Mouse (Mus musculus) kidney, postnatal 25 days (tissue): ENCODE results near the gene Exoc3l4.

Source experiments
- DNase-seq, 2 experiments: peaks; one replicate each; pipeline ENCODE4 v3.0.0; 2021; ENCODE audit warnings: mixed read lengths in 2 of 2

Gene Exoc3l4

DNA sequence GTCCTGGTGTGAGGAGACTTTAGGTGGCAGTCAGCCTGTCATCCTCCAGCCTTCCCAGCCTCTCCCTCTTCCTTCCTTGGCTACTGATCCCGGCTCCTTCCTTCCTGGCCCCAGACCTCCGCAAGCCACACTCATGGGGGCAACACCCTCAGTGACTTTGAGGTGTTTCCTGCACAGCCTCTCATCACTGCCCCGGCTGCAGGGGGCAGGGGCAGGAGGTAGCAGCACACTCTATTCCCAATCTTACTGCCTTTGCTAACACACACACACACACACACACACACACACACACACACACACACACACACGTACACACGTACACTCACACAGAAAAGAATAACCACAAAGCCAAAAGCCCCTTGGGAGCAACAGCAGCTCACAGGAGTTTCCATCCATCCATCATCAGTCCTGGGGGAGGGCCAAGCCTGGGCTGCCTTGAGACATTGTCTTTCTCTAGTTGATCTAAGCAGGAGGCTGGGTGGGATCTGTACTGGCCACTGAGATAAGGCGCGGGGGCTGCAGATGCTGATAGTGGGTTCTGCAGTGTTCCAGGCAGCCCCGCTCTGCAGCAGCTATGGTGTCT, 18.0 kb downstream of the Exoc3l4 start:
- DNase-seq: peak; percentile 82 to 87

DNA sequence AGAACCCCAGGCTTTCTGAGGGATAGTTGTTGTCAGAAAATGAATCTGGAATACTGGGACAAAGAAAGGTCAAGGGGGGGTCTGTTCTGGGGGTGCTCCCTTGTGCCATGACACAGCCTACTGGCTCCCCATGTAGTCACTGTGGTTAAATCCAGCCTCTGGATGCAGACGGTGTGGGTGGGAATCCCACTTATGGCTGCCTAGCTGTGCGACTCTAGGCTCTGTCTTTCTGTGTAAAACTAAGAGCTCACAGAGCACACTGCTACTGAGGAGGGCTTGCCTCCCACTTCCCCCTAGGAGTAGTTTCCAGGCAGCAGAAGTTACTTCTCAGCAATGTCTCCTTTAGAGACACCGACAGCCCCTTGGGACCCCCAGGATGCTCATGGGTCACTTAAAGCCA, 19.4 kb downstream of the Exoc3l4 start:
- no peak for DNase-seq

DNA sequence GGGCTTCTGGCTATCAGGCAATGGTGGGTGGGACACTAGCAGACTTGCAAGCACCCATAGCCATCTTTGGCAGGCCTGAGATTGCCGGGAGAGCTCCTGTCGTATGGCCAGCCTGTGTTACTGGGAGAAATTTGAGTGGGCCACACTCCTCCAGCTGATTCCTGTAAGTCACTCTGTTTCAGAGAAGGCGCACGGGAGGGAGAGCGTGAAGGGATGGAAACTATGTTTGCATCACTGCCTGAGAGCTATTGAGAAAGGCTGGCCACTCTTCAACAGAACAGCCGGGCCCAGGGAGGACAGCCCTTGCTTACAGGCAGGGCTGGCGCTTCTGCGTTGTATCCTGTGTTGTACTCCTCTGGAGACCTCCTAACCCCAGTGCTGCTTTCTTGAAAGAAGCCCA, 19.8 kb downstream of the Exoc3l4 start:
- peak in 1 of 2 experiments; percentile 6 for DNase-seq

DNA sequence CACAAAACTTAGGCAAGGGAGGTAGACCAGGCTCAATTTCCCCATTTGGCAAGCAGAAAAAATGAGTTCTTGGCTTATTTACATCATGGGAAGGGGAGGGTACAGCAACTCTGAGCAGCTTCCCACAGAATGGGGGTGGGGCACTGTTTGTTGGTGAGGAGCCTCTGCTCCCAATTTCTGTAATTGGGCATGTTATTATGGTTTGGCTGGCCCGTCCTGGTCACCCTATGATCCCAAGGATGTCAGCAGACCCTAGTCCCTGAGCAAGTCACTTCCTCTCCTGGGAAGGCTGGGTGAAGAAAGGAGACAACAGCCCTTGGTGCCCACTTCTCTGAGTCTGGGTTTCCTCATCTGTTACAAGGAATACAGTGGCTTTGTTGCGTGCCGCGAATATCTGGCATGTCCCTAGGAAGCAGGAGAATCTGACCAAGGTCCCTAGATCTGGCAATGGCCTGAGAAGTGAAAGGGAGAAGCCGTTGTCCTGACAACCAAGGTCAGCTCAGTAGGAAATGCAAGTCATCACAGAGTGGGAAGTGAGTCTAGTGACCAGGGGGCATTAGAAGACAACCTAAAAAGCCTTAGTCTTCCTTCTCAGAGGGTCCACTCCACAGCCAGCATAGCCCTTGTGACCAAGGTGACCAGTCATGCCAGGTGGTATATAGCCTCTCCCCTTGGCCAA, 20.5 kb downstream of the Exoc3l4 start:
- peak; percentile 40 to 56 for DNase-seq

DNA sequence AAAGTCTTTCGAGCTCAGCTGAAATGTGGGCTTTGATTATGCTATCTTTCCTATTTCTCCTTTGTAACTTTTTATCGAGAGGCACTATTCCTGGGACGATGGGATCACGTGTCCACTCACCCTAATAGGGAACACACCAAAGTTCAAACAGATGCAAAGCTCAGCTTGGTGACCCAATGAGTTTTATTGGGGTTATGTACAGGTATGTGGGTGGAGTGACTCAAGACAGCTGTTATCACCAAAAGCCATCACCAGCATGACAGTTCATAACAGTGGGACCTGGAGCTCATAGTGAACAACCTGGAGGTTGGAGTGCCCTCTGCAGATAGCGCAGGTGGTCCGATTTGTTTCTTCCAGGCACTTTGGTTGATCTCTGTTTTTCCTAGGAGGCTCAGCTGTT, 22.0 kb downstream of the Exoc3l4 start:
- DNase-seq: no peak

DNA sequence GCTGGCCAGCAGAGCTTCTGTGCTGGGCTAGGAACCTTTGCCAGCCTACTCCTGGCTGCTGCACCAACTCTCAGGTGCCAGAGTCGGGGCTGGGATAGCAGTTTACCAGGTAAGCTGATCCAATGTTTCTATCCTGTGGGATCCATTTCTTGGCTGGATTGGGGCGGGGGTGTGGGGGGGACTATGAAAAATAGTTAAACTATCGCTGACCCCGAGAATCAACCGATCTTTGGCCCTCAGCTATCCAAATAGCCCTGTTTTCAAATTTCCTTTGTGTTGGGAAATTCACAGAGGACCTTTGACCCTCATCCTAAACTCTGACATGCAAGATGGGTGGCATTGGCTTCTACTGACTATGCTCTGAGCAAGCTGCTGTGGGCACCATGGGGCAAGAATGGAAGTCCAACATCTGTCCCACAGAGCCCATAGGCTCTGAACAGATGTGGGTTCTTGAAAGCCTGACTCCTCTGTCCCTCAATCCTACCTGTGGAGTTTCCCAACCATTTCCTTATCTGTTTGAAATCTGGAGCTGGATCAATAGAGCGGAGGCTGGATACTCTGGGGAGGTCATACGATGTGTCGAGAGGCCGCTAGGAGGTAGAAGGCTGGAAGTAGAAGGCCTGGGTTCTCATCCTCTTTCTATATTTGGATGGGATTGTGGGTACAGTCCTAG, 24.0 kb downstream of the Exoc3l4 start:
- DNase-seq: no peak

DNA sequence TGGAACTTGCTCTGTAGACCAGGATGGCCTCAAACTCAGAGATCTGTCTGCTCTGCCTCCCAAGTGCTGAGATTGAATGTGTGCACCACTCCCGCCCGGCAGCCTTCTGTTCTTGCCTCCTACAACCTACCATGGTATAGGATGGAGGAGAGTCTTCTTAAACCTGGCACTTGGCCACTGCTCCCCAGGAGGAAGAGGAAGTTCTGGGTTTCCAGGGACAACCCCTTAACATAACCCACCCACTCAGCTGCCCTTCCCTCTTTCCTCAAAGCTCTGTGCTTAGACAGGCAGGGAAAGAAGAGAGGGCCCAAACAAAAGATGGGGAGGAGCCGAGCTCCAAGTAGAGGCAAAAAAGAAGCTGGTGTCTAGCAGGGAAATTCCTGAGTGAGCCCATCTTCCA, 24.7 kb downstream of the Exoc3l4 start:
- no peak for DNase-seq

DNA sequence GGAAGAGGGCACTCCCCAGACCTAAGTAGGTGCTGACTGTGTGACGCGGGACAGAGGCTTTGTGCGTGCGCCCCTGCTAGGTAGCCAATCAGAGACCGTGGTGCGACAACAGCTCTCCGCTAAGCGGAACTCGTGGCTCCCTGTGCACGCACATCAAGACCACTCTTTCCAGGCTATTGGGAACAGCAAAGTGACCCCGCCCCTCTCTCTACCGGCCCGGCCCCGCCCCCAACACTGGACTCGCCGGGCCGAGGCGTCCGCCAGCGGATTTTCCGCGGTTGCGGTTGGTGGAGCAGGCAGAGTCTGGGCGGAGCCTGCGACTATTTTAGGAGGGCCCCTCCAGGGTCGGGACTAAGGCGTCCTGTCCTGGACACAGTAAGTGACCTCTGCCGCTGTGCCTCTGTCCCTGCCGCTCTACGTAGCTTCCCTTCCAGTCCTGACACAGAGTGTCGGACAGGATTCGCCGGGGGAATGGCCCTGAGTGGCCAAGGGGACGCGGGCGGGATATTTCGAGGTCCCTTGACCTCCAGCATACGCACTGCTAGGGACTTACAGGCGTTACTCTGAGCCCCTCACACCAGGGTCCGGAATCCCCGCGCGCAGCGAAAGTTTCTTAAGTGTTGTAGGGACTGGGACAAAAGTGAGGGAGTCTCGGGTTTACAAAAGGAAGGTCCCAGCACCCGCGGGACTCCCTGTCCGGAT, 25.6 kb downstream of the Exoc3l4 start, which contains the start of gene Tnfaip2:
TSS of gene Tnfaip2 (plus strand) at position 161 of the 702 bp plus-strand sequence.
- peak; percentile 89 to 94 for DNase-seq

DNA sequence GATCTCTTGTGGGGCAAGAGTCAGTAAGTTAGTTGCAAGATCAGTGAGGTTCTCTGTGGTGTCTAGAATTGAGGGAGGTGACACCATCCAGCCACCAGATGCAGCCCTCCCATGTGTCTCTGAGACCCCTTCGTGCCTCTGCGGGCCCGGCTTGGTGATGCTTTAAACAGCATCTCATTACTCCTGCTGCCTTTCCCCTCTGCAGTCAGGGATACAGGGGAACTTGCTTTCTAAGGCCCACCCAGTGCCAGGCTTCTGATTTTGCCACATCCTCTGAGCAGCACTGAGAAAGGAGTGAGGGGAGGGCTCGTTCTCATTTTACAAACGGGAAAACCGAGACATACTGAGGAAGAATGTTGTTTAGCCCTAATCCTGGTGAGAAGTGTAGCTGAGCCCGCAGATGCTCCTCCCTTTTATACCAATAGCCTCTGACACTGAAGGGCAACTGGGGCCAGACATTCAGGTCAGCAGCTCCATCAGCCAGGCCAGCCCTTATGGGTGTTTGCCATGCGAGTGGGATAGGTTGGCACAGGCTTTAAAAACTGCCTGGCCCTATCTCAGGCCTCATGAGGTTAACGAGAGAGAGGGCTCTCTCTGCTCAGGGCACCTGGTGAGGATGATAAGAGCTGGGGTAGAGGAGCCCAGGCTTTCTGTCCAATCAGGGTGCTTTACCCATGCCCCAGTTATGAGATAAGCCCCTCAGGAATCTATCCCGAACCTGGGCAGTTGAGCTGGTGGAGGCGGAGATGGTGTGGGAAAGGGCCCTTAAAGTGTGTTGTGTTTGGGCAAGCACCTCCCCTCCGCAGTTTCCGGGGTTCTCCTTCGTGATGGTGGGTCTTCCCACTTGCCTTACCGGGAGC, 26.4 kb downstream of the Exoc3l4 start:
- no peak for DNase-seq

DNA sequence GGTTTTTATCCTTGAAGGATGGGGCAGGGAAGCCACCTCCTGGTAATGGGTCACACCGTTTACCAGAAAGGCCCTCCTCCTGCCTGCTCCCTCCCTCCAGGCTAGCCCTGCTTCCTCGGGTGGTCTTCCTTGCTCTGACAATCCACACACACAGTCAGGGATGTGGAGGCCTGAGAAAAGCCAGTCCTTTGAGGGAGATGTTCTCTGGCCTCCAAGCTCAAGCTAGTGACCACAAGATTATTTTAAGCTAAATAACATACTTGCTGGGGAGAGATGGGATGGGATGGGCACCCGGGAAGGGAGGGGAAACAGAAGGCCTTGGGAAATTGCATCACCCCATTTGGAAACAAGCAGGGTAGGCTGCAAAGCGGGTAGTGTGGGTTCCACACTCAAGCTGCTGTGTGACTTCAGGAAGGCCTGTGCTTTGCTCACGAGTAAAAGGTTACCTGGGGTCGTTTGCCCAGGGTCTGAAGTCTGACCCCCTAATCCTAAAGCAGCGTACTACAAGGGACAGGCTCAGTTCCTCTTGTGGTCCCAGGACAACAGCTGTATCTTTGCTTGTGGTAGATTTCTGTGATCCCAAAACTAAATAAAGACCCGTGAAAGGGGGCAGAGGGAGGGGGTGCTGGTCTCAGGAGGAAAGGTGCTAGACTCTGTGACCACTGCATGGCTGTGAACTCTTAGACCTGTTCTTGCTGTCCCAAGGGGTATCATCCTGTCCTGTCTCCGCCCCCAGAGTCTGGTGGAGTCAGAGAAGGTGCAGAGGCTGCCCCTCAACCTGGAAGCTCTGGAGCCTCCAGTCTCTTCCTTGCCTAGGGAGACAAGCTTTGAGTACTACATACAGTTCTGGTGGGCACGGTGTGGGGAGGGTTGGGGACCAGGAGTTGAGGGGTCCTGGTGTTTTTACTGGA, 27.4 kb downstream of the Exoc3l4 start:
- no peak for DNase-seq

DNA sequence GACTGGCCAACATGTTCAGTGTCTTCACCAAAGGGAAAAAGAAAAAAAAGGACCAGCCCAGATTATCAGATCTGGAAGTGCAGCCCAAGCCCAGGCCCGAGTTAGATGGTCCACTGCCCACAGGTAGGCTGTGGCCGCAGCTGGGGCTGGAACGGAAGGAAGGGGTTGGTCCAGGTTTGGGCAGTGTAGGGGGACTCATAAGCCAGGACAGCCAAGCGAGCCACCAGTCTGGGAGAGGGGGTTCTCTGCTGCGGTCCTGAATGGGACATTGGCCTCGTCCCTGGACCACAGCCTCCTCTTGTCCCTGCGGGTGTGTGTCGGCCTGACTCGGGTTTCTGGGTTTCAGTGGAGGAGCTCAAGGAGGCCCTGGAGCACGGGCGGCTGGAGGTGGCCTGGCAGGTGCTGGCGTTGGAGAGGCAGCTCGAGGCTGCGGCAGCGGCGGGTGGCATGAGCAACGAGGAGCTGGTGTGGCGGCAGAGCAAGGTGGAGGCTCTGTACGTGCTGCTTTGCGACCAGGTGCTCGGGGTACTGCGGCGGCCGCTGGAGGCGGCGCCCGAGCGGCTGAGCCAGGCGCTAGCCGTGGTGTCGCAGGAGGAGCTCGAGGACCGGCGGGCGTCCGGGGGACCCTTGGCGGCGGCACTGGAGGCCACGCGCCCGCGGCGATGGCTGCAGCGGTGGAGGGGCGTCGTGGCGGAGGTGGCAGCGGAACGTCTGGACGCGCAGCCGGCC, 28.5 kb downstream of the Exoc3l4 start:
- DNase-seq: peak; percentile 16 to 59

DNA sequence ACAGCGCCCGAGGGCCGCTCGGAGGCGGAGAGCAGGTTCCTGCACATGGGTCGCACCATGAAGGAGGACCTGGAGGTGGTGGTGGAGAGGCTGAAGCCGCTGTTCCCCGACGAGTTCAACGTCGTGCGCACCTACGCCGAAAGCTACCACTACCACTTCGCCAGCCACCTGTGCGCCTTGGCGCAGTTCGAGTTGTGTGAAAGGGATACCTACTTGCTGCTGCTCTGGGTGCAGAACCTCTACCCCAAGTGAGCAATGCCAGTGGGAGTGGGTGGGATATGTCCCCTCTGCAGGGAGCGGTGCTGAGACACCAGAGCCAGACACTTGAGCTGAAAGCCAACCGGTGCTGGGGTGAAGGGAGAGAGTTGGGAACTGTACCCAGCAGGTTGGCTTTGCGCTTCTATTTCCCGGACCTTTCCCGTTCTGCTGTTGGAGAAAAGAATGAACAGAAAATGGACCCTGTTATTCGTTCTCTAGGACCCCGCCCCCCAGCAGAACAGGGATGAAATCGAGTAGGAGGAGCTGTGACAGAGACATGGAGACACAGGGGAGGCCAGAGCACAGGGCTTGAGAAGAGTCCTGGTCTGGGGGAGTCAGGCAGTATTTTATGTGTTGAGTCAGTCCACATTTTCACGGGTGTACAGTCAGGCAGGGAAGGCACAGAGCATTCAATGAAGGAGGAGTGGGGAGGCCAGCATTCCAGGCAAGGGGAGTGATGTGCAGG, 29.2 kb downstream of the Exoc3l4 start:
- peak in 1 of 2 experiments; percentile 39 for DNase-seq

DNA sequence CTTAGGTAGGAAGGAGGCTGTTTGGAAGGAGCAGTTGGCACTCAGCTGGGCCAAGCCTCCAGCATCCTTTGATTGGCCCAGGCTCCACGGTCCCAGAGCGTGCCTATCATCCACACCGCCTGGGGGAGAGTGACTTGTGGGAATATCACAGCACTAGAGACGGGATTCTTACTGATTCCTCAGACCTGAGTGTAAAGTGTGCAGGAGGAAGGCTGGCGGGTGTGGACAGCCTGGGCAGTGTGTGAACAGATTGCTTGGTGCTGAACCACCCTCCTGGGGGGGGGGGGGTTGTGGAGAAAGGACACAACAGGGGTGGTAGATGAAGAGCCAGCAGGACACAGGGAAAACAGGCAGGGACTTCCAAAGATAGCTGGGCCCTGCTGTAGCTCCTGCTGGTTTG, 29.9 kb downstream of the Exoc3l4 start:
- peak; percentile 18 to 48 for DNase-seq

DNA sequence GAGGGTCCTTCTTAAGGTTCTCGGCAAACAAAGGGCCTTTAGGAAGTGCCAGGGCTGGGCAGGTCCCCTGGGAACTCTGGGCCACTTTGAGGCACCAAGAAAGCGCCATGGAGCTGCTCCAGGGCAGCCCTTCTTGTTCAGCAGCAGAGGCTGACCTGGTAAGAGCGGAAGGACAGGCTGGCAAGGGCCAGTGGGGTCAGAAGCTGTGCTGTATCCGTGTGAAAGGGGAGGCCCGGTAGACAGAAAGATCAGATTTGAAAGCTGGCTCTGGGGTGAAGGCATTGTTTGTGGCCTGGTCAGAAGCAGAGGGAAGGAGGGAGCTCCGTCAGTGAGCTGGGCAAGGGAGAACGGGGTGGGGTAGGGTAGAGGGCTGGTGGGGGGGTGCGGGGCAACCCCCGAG, 30.5 kb downstream of the Exoc3l4 start:
- peak; percentile 28 to 54 for DNase-seq

DNA sequence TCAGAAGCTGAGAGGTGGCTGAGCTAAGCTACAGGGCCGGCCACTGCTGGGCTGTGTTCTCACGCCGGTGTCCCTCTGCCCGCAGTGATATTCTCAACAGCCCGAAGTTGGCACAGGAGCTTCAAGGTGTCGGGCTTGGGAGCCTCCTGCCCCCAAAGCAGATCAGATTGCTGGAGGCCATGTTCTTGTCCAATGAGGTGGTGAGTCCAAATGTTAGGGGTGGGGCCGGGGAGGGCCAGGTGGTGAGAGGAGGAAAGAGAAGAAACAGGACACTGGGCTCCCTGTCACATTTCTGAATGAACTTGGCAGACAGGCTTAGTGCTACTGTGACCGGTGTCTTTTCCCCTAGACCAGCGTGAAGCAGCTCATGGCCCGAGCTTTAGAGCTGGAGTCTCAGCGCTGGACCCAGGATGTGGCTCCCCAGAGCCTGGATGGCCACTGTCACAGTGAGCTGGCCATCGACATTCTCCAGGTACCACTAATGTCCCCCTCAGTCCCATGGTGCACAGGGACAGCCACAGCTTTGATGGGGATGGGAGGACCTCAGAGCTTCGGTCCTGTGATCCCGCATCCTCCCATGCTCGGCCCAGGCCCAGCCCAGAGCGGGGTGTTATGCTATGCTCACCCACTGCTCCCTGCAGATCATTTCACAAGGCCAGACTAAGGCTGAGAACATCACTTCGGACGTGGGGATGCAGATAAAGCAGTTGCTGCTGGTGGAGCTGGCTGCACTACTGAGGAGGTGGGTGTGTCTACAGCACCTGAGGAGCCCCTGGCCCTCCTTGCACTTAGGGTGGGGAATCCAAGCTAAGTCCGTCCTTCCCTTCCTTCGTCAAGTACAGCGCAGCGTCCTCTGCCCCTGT, 31.3 kb downstream of the Exoc3l4 start:
- DNase-seq: peak; percentile 15 to 40

DNA sequence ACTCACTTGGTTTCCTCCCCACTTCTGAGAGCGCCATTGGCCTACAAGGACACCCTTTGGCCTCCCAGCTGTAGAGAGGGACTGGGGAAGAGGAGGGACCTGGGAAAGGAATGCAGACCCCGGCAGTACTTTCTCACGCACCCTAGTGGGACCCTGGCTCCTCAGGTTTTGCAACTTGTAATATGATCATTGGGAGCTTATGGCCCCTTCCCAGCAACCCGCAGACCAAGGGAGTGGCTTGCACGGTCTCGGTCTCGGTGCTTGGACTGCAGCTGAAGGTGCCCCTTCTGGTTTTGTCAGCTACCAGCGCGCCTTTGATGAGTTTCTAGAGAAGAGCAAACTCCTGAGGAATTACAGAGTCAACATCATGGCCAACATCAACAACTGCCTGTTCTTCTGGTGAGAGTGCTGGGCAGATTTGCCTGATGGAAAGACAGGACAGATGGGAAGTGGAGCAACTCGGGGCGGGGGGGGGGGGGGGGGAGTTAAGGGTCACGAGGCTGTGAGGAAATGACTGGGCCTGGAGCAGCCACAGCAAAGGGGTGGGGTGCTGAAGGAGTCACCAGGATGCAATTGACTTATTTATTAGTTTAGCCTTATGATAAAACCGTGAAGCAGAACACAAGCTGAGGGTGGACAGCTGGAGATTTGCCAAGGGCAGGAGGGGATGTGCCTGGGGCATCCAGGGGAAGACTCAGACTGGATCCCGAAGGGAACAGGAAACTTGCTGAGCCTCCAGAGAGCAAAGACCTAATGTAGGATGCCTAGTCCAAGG, 32.3 kb downstream of the Exoc3l4 start:
- DNase-seq: peak; percentile 86 to 92

DNA sequence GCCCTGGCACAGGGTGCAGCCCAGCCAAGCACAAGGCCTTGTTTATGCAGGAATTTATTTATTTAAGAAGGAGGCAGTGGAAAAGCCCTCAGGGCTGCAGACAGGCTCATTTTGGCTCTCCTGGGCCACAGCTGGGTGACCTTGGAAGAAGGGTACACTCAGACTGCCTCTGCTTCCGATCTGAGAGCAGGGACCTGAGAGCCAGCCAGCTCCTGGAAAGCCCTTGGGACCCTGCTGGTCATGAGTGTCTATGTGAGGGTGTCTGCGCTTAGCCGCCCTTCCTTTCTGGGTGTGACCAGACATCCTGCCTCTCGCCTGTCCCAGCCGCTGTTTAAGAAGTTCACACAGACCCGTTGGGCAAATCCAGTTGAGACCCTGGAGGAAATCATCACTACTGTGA, 33.5 kb downstream of the Exoc3l4 start:
- peak; percentile 83 to 94 for DNase-seq

DNA sequence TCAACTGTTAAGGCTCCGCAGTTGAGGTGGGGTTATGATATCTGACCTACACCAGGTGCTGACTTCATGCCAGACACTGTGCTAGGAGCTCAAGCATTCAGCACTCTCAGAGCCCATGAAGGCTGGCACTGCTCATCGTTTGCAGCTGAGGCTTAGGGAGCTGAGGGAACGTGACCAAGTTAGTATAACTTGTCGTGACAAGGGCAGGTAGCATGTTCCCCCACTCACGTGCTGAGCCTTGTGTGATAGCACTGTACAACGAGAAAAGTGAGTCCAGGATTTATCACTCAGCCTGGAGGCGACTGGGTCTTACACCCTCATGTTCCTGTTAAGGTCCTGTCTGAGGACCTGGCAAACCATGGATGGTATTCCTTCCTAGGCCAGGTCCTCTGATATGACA, 34.7 kb downstream of the Exoc3l4 start:
- no peak for DNase-seq
